Mouse (Mus musculus) heart, adult 2 months (tissue): ENCODE data around the gene Gtf2h4. TPM values are rescaled to one million over a fixed set of nuclear protein-coding genes. Genes with fewer than 3 reads are reported as not detected.

ENCODE experiments used
- DNase-seq, 2 experiments: peaks; one replicate each; pipeline ENCODE4 v3.0.0; 2021
- H3K27ac ChIP-seq: fragments of 200-600 bp; 2 replicates; pipeline ENCODE4 v1.8.1; 2022
- H3K27me3 ChIP-seq: fragments of 200-500 bp; 2 replicates; pipeline ENCODE4 v1.6.1; 2012; ENCODE audit warnings: mild to moderate bottlenecking, low read length, inconsistent platforms, mixed read lengths; ENCODE audit not compliant: control insufficient read depth, insufficient read depth
- H3K36me3 ChIP-seq: fragments of 200-500 bp; 2 replicates; pipeline ENCODE4 v1.6.1; 2012; ENCODE audit warnings: low read length, inconsistent platforms; ENCODE audit not compliant: control insufficient read depth, insufficient read depth
- H3K4me1 ChIP-seq: fragments of 200-500 bp; 2 replicates; pipeline ENCODE4 v1.6.1; 2011; ENCODE audit warnings: low read length; ENCODE audit not compliant: control insufficient read depth, insufficient read depth
- H3K4me3 ChIP-seq: fragments of 200-600 bp; 2 replicates; pipeline ENCODE4 v1.8.1; 2022
- H3K79me2 ChIP-seq: fragments of 200-500 bp; replicated peaks from 2 replicates; pipeline ENCODE4 v1.6.1; 2012; ENCODE audit warnings: mild to moderate bottlenecking, inconsistent platforms, low read length, moderate library complexity, mixed read lengths; ENCODE audit not compliant: control insufficient read depth, insufficient read depth
- H3K9ac ChIP-seq: fragments of 200-500 bp; 2 replicates; pipeline ENCODE4 v1.6.1; 2012; ENCODE audit warnings: low read depth, mild to moderate bottlenecking, control low read depth, inconsistent platforms, low read length, mixed read lengths
- CTCF ChIP-seq: fragments of 200-600 bp; IDR thresholded peaks from 2 replicates; pipeline ENCODE4 v1.8.1; 2022; ENCODE audit warnings: antibody characterized with exemption, mild to moderate bottlenecking, moderate library complexity
- EP300 ChIP-seq: fragments of 200-500 bp; IDR thresholded peaks from 2 replicates; pipeline ENCODE4 v1.6.1; 2011; ENCODE audit warnings: low read depth, low read length, control low read depth; ENCODE audit not compliant: insufficient read depth
- POLR2A ChIP-seq: fragments of 200-500 bp; IDR thresholded peaks from 2 replicates; pipeline ENCODE4 v1.6.1; 2011; ENCODE audit warnings: mild to moderate bottlenecking, low read depth, low read length, control low read depth; ENCODE audit not compliant: insufficient read depth
- WGBS: fragments of 180-500 bp; shearing (Covaris S2); methylation state at CpG from one replicate; pipeline ENCODE4 v1.1.7; 2018; 5-methylcytosine and 5-hydroxymethylcytosine counted together
- intact Hi-C: fragments of 180-260 bp; cut with DNase I; formaldehyde crosslinking; loops from one replicate; pipeline ENCODE4 v1.15.1; 2025
- polyA plus RNA-seq: library from polyadenylated mRNA; depleted of rRNA; stranded (reverse); fragments of >200 nt; gene quantifications from 2 replicates; pipeline ENCODE4 v1.2.3, GENCODE M21; 2012
- total RNA-seq, 2 experiments: library from RNA; stranded (reverse); gene quantifications; 2 replicates each; pipeline ENCODE4 v1.2.3; 2021

Gene Gtf2h4
- total and polyA plus RNA-seq, 3 experiments = 15.0 to 21.0 (median 20.6) TPM

- H3K36me3 ChIP-seq = no peaks in the 10 kb centered on the region; the same call in none of the 2 replicates
- H3K4me3 ChIP-seq = no peak overlapping the region
- no peak overlapping the region for H3K27ac ChIP-seq
- H3K27me3 ChIP-seq = 0 out of 2 replicates have a peak, but pooled peaks cover 1% of the 10 kb centered on the region
- intact Hi-C loops = no loop called here
- no peaks in the 10 kb centered on the region for H3K79me2 ChIP-seq
- H3K4me1 ChIP-seq = peaks cover 7% of the 10 kb centered on the region; the same call in 1 of the 2 replicates
- WGBS = 89% methylated on average over 2 of the region's 2 CpGs
- DNase-seq = no peak
- TF ChIP-seq EP300 (no peak), CTCF (peak; percentile 61), POLR2A (no peak)
- no peak overlapping the region for H3K9ac ChIP-seq
These were observed 21.8 kb upstream of the Gtf2h4 start for GRCm38 (mm10) chr17:35695289-35695688.

GRCm38 (mm10) chr17:35693906-35694305 lies 20.4 kb upstream of the Gtf2h4 start:
- Histone ChIP-seq H3K27ac (no peak overlapping the region), H3K4me1 (peaks cover 4% of the 10 kb centered on the region; the same call in 1 of the 2 replicates), H3K27me3 (0 out of 2 replicates have a peak, but pooled peaks cover 1% of the 10 kb centered on the region), H3K79me2 (no peaks in the 10 kb centered on the region), H3K9ac (no peak overlapping the region), H3K4me3 (no peak overlapping the region), H3K36me3 (no peaks in the 10 kb centered on the region; the same call in 1 of the 2 replicates)
- 76% methylated on average over 5 of the region's 5 CpGs for whole genome bisulfite sequencing
- no peak for DNase-seq
- TF ChIP-seq POLR2A (no peak), CTCF (no peak), EP300 (no peak)
- intact Hi-C loops = no loop called here

GRCm38 (mm10) chr17:35692368-35692767 lies 18.8 kb upstream of the Gtf2h4 start:
- no peak for DNase-seq
- Histone ChIP-seq H3K36me3 (no peaks in the 10 kb centered on the region), H3K9ac (no peak overlapping the region), H3K4me3 (no peak overlapping the region), H3K27me3 (0 out of 2 replicates have a peak, but pooled peaks cover under 1% of the 10 kb centered on the region), H3K79me2 (no peaks in the 10 kb centered on the region), H3K27ac (no peak overlapping the region), H3K4me1 (peaks cover 2% of the 10 kb centered on the region; the same call in 1 of the 2 replicates)
- intact Hi-C loops = no loop called here
- whole genome bisulfite sequencing = 68% methylated on average over 4 of the region's 4 CpGs
- no peak for TF ChIP-seq CTCF
- no peak for TF ChIP-seq EP300
- no peak for TF ChIP-seq POLR2A

DNA sequence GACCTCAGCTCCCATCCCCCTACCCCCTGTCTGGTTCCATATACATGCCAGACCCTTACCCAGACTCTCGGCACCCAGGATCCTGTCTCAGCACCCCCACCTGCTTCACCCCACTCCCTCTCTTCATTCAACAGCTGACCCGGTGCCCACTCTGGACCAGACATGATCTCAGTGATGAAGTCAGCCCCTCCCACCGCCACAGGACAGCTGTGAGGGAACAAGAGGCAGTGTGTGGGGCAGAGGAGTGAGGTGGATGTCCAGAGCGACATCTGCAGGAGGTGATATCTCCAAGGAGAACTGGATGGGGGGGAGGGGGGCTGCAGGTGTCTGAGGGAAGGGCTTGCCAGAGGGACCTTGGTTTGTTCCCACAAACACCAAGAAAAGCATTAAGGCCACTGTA lies 18.3 kb upstream of the Gtf2h4 start:
- Histone ChIP-seq H3K27me3 (no peaks in the 10 kb centered on the region), H3K79me2 (no peaks in the 10 kb centered on the region), H3K9ac (no peak overlapping the region), H3K27ac (no peak overlapping the region), H3K4me3 (no peak overlapping the region), H3K36me3 (no peaks in the 10 kb centered on the region), H3K4me1 (peaks cover 1% of the 10 kb centered on the region; the same call in 1 of the 2 replicates)
- intact Hi-C loops = no loop called here
- TF ChIP-seq CTCF = no peak
- TF ChIP-seq EP300 = no peak
- TF ChIP-seq POLR2A = no peak
- WGBS = 75% methylated on average over 4 of the region's 4 CpGs
- DNase-seq = no peak

DNA sequence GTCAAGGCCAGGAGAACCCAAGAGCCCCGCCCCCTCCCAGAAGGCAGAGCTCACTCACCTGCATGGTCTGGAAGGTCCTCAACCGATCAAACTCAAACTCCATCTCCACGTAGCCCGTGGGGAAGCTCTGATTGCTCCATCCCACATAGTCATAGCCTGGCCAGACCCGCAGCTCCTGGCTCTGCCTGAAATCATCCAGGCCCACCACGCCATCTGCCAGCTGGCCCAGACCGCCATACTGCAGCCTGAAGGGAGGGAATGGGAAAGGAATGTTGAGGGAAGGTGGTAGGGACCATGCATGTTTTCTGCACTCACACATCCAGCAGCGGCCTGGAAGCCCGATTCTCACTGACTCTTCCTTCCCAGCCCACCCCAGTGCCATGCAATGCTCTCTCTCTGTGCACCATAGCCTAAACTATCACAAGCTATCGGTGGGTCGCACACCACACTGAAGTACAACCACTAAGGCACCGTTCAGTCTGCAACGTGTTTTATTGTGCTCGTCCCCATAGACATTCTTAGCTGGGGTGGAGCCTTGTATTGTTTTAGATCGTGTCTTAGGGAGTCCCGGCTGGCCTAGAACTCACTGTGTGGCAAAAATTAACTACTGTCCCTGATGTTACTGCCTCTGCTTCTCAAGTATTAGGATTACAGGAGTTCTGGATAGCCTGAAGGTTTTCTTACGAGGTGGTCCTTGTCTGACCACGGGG lies 16.6 kb upstream of the Gtf2h4 start:
- Histone ChIP-seq H3K79me2 (no peaks in the 10 kb centered on the region), H3K4me1 (no peaks in the 10 kb centered on the region), H3K36me3 (no peaks in the 10 kb centered on the region), H3K27ac (no peak overlapping the region), H3K27me3 (no peaks in the 10 kb centered on the region), H3K4me3 (no peak overlapping the region), H3K9ac (no peak overlapping the region)
- DNase-seq = no peak
- 86% methylated on average over 18 of the region's 18 CpGs for WGBS
- no peak for TF ChIP-seq EP300
- no peak for TF ChIP-seq POLR2A
- no peak for TF ChIP-seq CTCF
- intact Hi-C loops = no loop called here
